Mouse (Mus musculus) erythroblast, embryonic 14.5 days (primary cell): Measurements from ENCODE around the gene Irs3.

Experiments used
- GATA1 ChIP-seq: IDR thresholded peaks from 2 replicates; pipeline ENCODE4 v1.6.1; 2012; ENCODE audit warnings: low read length, inconsistent platforms, mixed read lengths
- TAL1 ChIP-seq: IDR thresholded peaks from 3 replicates; pipeline ENCODE4 v1.6.1; 2012; ENCODE audit warnings: low read length, inconsistent platforms, mixed read lengths

GRCm38 (mm10) chr5:137685653-137686052, 40.1 kb upstream of the Irs3 start:
- TF ChIP-seq TAL1 (no peak), GATA1 (no peak)
